Mouse (Mus musculus): Measurements from ENCODE around the gene Slc9b1. TPM values are rescaled to one million over a fixed set of nuclear protein-coding genes. Genes with fewer than 3 reads are reported as not detected.

Gene Slc9b1
- polyA plus RNA-seq, 1 experiment from 2014 or later, result not detected

- Histone ChIP-seq H3K27me3 (ENCODE audit: control insufficient read depth, insufficient read depth, low read length) (no peaks in the 10 kb centered on the region), H3K27ac (ENCODE audit: low read depth, low read length) (no peak overlapping the region), H3K9ac (ENCODE audit: low read depth, low read length) (no peak overlapping the region), H3K9me3 (ENCODE audit: control insufficient read depth, low read length) (no peaks in the 10 kb centered on the region), H3K4me2 (replicated peaks; ENCODE audit: low read depth, low read length) (no peak overlapping the region), H3K4me1 (replicated peaks; ENCODE audit: control insufficient read depth, insufficient read depth, low read length) (no peaks in the 10 kb centered on the region), H3K4me3 (ENCODE audit: low read depth, low read length) (no peak overlapping the region), H3K36me3 (ENCODE audit: control insufficient read depth, insufficient read depth, low read length) (no peaks in the 10 kb centered on the region)
- WGBS, result 82% methylated on average over 3 of the region's 3 CpGs
- ATAC-seq (ENCODE audit: low FRiP score) (no peak), DNase-seq (ENCODE audit: low spot score) (no peak)
Observed at GRCm38 (mm10) chr3:135417245-135417644, 69.4 kb downstream of the Slc9b1 start.

- no peak for ATAC-seq (ENCODE audit: low FRiP score)
- Histone ChIP-seq H3K36me3 (ENCODE audit: control insufficient read depth, insufficient read depth, low read length) (no peaks in the 10 kb centered on the region), H3K4me1 (replicated peaks; ENCODE audit: control insufficient read depth, insufficient read depth, low read length) (no peaks in the 10 kb centered on the region), H3K27me3 (ENCODE audit: control insufficient read depth, insufficient read depth, low read length) (no peaks in the 10 kb centered on the region), H3K9me3 (ENCODE audit: control insufficient read depth, low read length) (no peaks in the 10 kb centered on the region), H3K4me2 (replicated peaks; ENCODE audit: low read depth, low read length) (no peak overlapping the region), H3K9ac (ENCODE audit: low read depth, low read length) (no peak overlapping the region), H3K4me3 (ENCODE audit: low read depth, low read length) (no peak overlapping the region), H3K27ac (ENCODE audit: low read depth, low read length) (no peak overlapping the region)
- WGBS, result 91% methylated on average over 3 of the region's 3 CpGs
- DNase-seq (ENCODE audit: low spot score), result no peak
Observed at GRCm38 (mm10) chr3:135417799-135418198, 70.0 kb downstream of the Slc9b1 start.

- H3K36me3 ChIP-seq (ENCODE audit: control insufficient read depth, insufficient read depth, low read length), result no peaks in the 10 kb centered on the region
- DNase-seq (ENCODE audit: low spot score) (no peak), ATAC-seq (ENCODE audit: low FRiP score) (no peak)
- no peak overlapping the region for H3K9ac ChIP-seq (ENCODE audit: low read depth, low read length)
- H3K27ac ChIP-seq (ENCODE audit: low read depth, low read length), result no peak overlapping the region
- H3K27me3 ChIP-seq (ENCODE audit: control insufficient read depth, insufficient read depth, low read length), result no peaks in the 10 kb centered on the region
- no peak overlapping the region for H3K4me3 ChIP-seq (ENCODE audit: low read depth, low read length)
- no peak overlapping the region for H3K4me2 ChIP-seq (replicated peaks; ENCODE audit: low read depth, low read length)
- no peaks in the 10 kb centered on the region for H3K9me3 ChIP-seq (ENCODE audit: control insufficient read depth, low read length)
- 93% methylated on average over 9 of the region's 9 CpGs for WGBS
- H3K4me1 ChIP-seq (replicated peaks; ENCODE audit: control insufficient read depth, insufficient read depth, low read length), result no peaks in the 10 kb centered on the region
Observed at GRCm38 (mm10) chr3:135420542-135421309, 72.9 kb downstream of the Slc9b1 start.

GRCm38 (mm10) chr3:135421310-135421594 lies 73.4 kb downstream of the Slc9b1 start:
- Histone ChIP-seq H3K4me3 (ENCODE audit: low read depth, low read length) (no peak overlapping the region), H3K27ac (ENCODE audit: low read depth, low read length) (no peak overlapping the region), H3K36me3 (ENCODE audit: control insufficient read depth, insufficient read depth, low read length) (no peaks in the 10 kb centered on the region), H3K9me3 (ENCODE audit: control insufficient read depth, low read length) (no peaks in the 10 kb centered on the region), H3K4me2 (replicated peaks; ENCODE audit: low read depth, low read length) (no peak overlapping the region), H3K27me3 (ENCODE audit: control insufficient read depth, insufficient read depth, low read length) (no peaks in the 10 kb centered on the region), H3K9ac (ENCODE audit: low read depth, low read length) (no peak overlapping the region), H3K4me1 (replicated peaks; ENCODE audit: control insufficient read depth, insufficient read depth, low read length) (no peaks in the 10 kb centered on the region)
- ATAC-seq (ENCODE audit: low FRiP score) (no peak), DNase-seq (ENCODE audit: low spot score) (no peak)

- Histone ChIP-seq H3K9me3 (ENCODE audit: control insufficient read depth, low read length) (no peaks in the 10 kb centered on the region), H3K27ac (ENCODE audit: low read depth, low read length) (peak overlapping the region; percentile 91), H3K9ac (ENCODE audit: low read depth, low read length) (peak overlapping the region; percentile 81), H3K4me1 (replicated peaks; ENCODE audit: control insufficient read depth, insufficient read depth, low read length) (no peaks in the 10 kb centered on the region), H3K27me3 (ENCODE audit: control insufficient read depth, insufficient read depth, low read length) (no peaks in the 10 kb centered on the region), H3K4me3 (ENCODE audit: low read depth, low read length) (peak overlapping the region; percentile 69), H3K36me3 (ENCODE audit: control insufficient read depth, insufficient read depth, low read length) (no peaks in the 10 kb centered on the region), H3K4me2 (replicated peaks; ENCODE audit: low read depth, low read length) (peak overlapping the region; percentile 61)
- DNase-seq (ENCODE audit: low spot score), result no peak
- peak; percentile 0; the same call in 1 of the 2 replicates for ATAC-seq (ENCODE audit: low FRiP score)
- WGBS, result 32% methylated on average over 8 of the region's 8 CpGs
Observed at GRCm38 (mm10) chr3:135422232-135422855, 74.5 kb downstream of the Slc9b1 start.

GRCm38 (mm10) chr3:135422856-135423607 lies 75.2 kb downstream of the Slc9b1 start:
- Histone ChIP-seq H3K9me3 (ENCODE audit: control insufficient read depth, low read length) (no peaks in the 10 kb centered on the region), H3K4me3 (ENCODE audit: low read depth, low read length) (peak overlapping the region; percentile 69), H3K4me2 (replicated peaks; ENCODE audit: low read depth, low read length) (peak overlapping the region; percentile 61), H3K27me3 (ENCODE audit: control insufficient read depth, insufficient read depth, low read length) (no peaks in the 10 kb centered on the region), H3K27ac (ENCODE audit: low read depth, low read length) (peak overlapping the region; percentile 91), H3K4me1 (replicated peaks; ENCODE audit: control insufficient read depth, insufficient read depth, low read length) (no peaks in the 10 kb centered on the region), H3K9ac (ENCODE audit: low read depth, low read length) (peak overlapping the region; percentile 81), H3K36me3 (ENCODE audit: control insufficient read depth, insufficient read depth, low read length) (no peaks in the 10 kb centered on the region)
- DNase-seq (ENCODE audit: low spot score) (peak; percentile 92), ATAC-seq (ENCODE audit: low FRiP score) (peak; percentile 98)
- whole genome bisulfite sequencing, result under 1% methylated on average over 81 of the region's 103 CpGs

- H3K27ac ChIP-seq (ENCODE audit: low read depth, low read length), result peak within 1 kb of the TSS; percentile 91
- peak; percentile 38 for ATAC-seq (ENCODE audit: low FRiP score)
- WGBS, result 3% methylated on average over 8 of the region's 8 CpGs
Observed at GRCm38 (mm10) chr3:135423608-135424212, 75.9 kb downstream of the Slc9b1 start, which contains the start of gene Cisd2. Gene Cisd2, minus strand, starts transcription at chr3:135423925.

GRCm38 (mm10) chr3:135436901-135437616 lies 89.2 kb downstream of the Slc9b1 start:
- ATAC-seq (ENCODE audit: low FRiP score) (0 out of 2 replicates have a peak, but pooled peaks have one; percentile 0), DNase-seq (ENCODE audit: low spot score) (peak; percentile 8)
- no peaks in the 10 kb centered on the region for H3K36me3 ChIP-seq (ENCODE audit: control insufficient read depth, insufficient read depth, low read length)
- peak overlapping the region; percentile 71 for H3K9ac ChIP-seq (ENCODE audit: low read depth, low read length)
- 0 out of 2 replicates have a peak, but pooled peaks cover 2% of the 10 kb centered on the region for H3K4me1 ChIP-seq (replicated peaks; ENCODE audit: control insufficient read depth, insufficient read depth, low read length)
- 45% methylated on average over 14 of the region's 14 CpGs for WGBS
- peak overlapping the region; percentile 96 for H3K4me3 ChIP-seq (ENCODE audit: low read depth, low read length)
- no peaks in the 10 kb centered on the region for H3K27me3 ChIP-seq (ENCODE audit: control insufficient read depth, insufficient read depth, low read length)
- peak overlapping the region; percentile 87 for H3K27ac ChIP-seq (ENCODE audit: low read depth, low read length)
- H3K4me2 ChIP-seq (replicated peaks; ENCODE audit: low read depth, low read length), result peak overlapping the region; percentile 42
- no peaks in the 10 kb centered on the region for H3K9me3 ChIP-seq (ENCODE audit: control insufficient read depth, low read length)

More at GRCm38 (mm10) chr3:135423608-135424212, 75.9 kb downstream of the Slc9b1 start, which contains the start of gene Cisd2:
- H3K27me3 ChIP-seq (ENCODE audit: control insufficient read depth, insufficient read depth, low read length), result no peaks in the 10 kb centered on the region
- H3K4me1 ChIP-seq (replicated peaks; ENCODE audit: control insufficient read depth, insufficient read depth, low read length), result no peaks in the 10 kb centered on the region
- DNase-seq (ENCODE audit: low spot score), result no peak
- H3K4me3 ChIP-seq (ENCODE audit: low read depth, low read length), result peak within 1 kb of the TSS; percentile 69
- no peaks in the 10 kb centered on the region for H3K9me3 ChIP-seq (ENCODE audit: control insufficient read depth, low read length)
- H3K4me2 ChIP-seq (replicated peaks; ENCODE audit: low read depth, low read length), result peak within 1 kb of the TSS; percentile 61
- no peaks in the 10 kb centered on the region for H3K36me3 ChIP-seq (ENCODE audit: control insufficient read depth, insufficient read depth, low read length)
- peak within 1 kb of the TSS; percentile 81 for H3K9ac ChIP-seq (ENCODE audit: low read depth, low read length)
